Mouse (Mus musculus) limb, embryonic 12.5 days (tissue): Measurements from ENCODE around the gene Hmga2. TPM values are rescaled to one million over a fixed set of nuclear protein-coding genes. Genes with fewer than 3 reads are reported as not detected.
"Not testable (repeated sequence)": the region's sequence is repeated elsewhere in the genome, so short reads cannot be mapped to it uniquely, and the experiment has no call there.

Experiments used
- ATAC-seq: fragments of 200-750 bp; cut with Nextera tagmentation; 2 replicates; pipeline ENCODE4 v1.8.0; 2017; ENCODE audit warnings: low read depth, moderate TSS enrichment; ENCODE audit not compliant: insufficient number of reproducible peaks, insufficient read depth, low FRiP score, low TSS enrichment
- H3K27ac ChIP-seq: fragments of 300-500 bp; sonication (generic); 2 replicates; pipeline ENCODE4 v1.5.1; 2016; ENCODE audit warnings: mild to moderate bottlenecking, moderate library complexity
- H3K27me3 ChIP-seq: fragments of 300-500 bp; sonication (generic); 2 replicates; pipeline ENCODE4 v1.6.1; 2016; ENCODE audit warnings: mild to moderate bottlenecking, moderate library complexity
- H3K36me3 ChIP-seq: fragments of 300-500 bp; sonication (generic); 2 replicates; pipeline ENCODE4 v1.6.1; 2016; ENCODE audit warnings: mild to moderate bottlenecking, moderate library complexity
- H3K4me1 ChIP-seq: fragments of 300-500 bp; sonication (generic); replicated peaks from 2 replicates; pipeline ENCODE4 v1.6.1; 2016
- H3K4me2 ChIP-seq: fragments of 300-500 bp; sonication (generic); 2 replicates; pipeline ENCODE4 v1.6.1; 2016; ENCODE audit warnings: mild to moderate bottlenecking, moderate library complexity
- H3K4me3 ChIP-seq: fragments of 300-500 bp; sonication (generic); replicated peaks from 2 replicates; pipeline ENCODE4 v1.5.1; 2016; ENCODE audit warnings: mild to moderate bottlenecking
- H3K9ac ChIP-seq: fragments of 300-500 bp; sonication (generic); replicated peaks from 2 replicates; pipeline ENCODE4 v1.6.1; 2016; ENCODE audit warnings: mild to moderate bottlenecking, moderate library complexity
- H3K9me3 ChIP-seq: fragments of 300-500 bp; sonication (generic); 2 replicates; pipeline ENCODE4 v1.6.1; 2016; ENCODE audit warnings: mild to moderate bottlenecking, moderate library complexity
- WGBS: fragments of 180-500 bp; shearing (Covaris S2); methylation state at CpG from one replicate; pipeline ENCODE4 v1.1.7; 2016; 5-methylcytosine and 5-hydroxymethylcytosine counted together
- polyA plus RNA-seq: library from polyadenylated mRNA; unstranded; fragments of >200 nt; fragmentation: Nextera tagmentation; extraction: Ambion mirVana; gene quantifications from 2 replicates; pipeline ENCODE4 v1.2.1, GENCODE M21; 2016

Hmga2 gene
- polyA plus RNA-seq, 1 experiment from 2014 or later: 132 TPM

DNA sequence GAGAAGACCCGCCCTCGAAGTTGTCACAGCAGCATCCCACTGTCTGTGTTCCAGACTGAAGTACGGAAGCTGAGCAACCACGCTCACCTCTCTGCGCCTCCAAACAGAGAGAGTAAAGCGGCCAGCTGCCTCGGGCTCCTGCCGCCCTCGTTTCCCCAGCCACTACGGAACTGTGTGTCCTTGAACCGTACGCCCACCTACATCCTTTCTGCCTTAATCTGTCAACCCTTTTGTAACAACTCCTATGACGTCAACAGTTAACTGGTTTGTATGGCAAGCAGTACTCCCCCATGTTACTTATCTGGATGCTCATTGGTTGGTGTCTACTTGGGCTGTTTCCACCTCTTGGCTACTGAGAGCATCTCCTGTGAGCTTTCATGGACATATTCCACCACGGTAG is 100.8 kb downstream of the Hmga2 start:
- 0 out of 2 replicates have a peak, but pooled peaks cover 3% of the 10 kb centered on the region for H3K27me3 ChIP-seq
- WGBS: 81% methylated on average over 14 of the region's 14 CpGs
- peaks cover 54% of the 10 kb centered on the region for H3K4me1 ChIP-seq
- no peak overlapping the region for H3K27ac ChIP-seq
- no peak overlapping the region for H3K4me2 ChIP-seq
- no peak for ATAC-seq
- no peak overlapping the region for H3K4me3 ChIP-seq
- no peaks in the 10 kb centered on the region for H3K9me3 ChIP-seq
- peaks cover 26% of the 10 kb centered on the region for H3K36me3 ChIP-seq
- no peak overlapping the region for H3K9ac ChIP-seq

DNA sequence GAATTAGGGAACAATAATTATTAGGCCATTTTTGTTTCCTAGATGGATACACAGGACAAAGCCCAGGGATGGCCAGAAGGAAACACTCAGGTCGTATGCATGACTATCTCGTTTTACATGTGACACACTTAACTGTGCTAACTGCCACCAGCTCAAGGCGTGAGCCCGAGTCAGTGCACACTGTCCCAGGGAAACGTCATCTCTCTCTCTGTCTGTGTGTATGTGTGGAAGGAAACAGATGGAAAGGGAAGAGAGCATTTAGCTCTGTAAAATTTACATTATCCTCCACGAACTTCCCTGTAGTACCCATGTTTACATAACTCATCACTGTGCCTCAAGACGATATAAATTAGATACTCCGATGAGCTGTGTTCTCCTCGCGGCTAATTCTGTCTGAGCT is 105.1 kb downstream of the Hmga2 start:
- H3K27ac ChIP-seq: no peak overlapping the region
- peaks cover 63% of the 10 kb centered on the region for H3K4me1 ChIP-seq
- peaks cover 17% of the 10 kb centered on the region for H3K36me3 ChIP-seq
- no peaks in the 10 kb centered on the region for H3K9me3 ChIP-seq
- ATAC-seq: no peak
- no peak overlapping the region for H3K4me3 ChIP-seq
- no peak overlapping the region for H3K4me2 ChIP-seq
- no peak overlapping the region for H3K9ac ChIP-seq
- H3K27me3 ChIP-seq: no peaks in the 10 kb centered on the region
- WGBS: 65% methylated on average over 10 of the region's 10 CpGs

DNA sequence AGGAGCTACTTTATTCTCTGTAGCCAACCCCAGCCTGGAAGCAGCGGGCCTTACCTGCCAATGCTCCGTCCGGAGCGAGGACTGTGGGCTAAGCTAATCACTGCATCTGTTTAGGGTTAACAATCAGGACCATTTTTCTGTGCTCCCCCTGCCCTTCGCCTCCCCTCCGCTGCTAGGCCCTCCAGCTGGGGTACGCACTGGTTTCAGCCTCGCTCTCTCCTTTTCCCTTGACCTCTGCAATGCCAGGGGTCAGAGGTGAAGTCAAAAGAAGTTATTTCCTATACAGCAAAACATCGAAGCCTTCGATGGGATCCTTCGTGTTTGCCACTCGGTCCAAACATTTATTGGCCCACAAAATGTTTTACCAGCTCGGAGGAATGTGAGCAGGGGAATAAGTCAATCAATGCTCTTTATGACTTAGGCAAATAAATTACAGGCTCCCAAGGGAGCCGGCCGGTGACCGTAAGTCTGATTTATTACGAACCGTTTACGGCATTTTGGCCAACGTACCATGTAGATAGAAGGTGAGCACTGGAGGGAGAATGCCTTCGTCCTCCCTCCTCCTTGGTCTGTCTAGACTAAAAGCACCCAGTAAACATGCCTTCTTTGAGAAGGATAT is 107.0 kb downstream of the Hmga2 start:
- Histone ChIP-seq H3K27ac (peak overlapping the region; percentile 59; the same call in 1 of the 2 replicates), H3K9me3 (no peaks in the 10 kb centered on the region), H3K36me3 (peaks cover 15% of the 10 kb centered on the region; the same call in 1 of the 2 replicates), H3K4me2 (peak overlapping the region; percentile 42), H3K27me3 (no peaks in the 10 kb centered on the region), H3K4me3 (no peak overlapping the region), H3K9ac (no peak overlapping the region), H3K4me1 (peaks cover 70% of the 10 kb centered on the region)
- 13% methylated on average over 21 of the region's 21 CpGs for WGBS
- ATAC-seq: no peak

DNA sequence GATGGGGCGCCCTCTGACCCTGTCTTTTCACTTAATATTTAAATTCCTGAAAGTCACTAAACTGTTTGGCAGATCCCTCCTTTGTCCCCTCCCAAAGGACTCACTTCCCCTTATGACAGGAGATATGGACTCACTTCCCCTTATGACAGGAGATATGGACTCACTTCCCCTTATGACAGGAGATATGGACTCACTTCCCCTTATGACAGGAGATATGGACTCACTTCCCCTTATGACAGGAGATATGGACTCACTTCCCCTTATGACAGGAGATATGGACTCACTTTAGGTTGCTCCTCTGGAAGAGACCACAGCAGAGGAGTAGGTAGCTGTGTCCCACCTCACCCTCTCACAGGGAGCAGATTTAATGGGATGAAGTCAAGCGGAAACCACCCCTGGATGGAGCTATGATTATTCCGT is 110.1 kb downstream of the Hmga2 start:
- ATAC-seq, H3K9me3 ChIP-seq, H3K4me3 ChIP-seq, H3K27me3 ChIP-seq, H3K9ac ChIP-seq: not testable (repeated sequence)
- Histone ChIP-seq H3K36me3 (peaks cover 24% of the 10 kb centered on the region), H3K4me1 (peaks cover 71% of the 10 kb centered on the region), H3K4me2 (peak overlapping the region; percentile 32), H3K27ac (peak overlapping the region; percentile 81; the same call in 1 of the 2 replicates)
- WGBS: 80% methylated on average over 3 of the region's 3 CpGs

DNA sequence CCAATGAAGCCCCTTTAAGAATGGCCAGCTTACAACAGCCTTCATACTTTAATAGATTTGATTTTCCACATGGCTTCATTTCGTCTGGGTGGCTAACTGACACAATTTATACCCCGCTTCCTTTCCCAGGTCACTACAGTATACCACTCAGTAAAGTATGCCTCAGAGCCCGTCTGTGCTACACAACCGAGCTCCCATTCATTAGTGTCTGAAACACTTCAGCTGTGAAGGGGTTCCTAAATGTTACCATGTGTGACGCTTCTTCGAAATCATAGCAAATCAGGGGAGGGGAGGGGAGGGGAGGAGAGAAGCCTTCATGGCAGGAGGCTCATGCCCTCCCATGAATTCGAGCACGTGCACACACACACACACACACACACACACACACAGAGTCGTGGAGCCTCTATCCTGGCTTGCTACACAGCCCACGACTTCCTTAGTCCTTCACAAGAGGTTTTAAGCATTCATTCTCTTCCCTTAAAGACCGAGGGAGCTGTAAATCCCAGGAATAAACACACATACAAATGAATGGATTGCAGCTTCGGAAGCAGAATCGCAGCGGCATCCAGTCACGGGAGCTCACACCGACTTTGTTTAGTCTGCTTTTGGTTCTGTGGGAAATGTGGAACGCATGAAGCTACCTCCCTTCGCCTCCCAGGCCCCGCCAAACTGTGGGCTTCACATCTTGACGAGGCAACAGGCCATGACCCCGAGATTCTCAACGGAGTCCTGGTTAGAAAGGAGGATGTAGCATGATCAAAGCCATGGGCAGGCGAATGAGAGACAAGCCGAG is 110.7 kb downstream of the Hmga2 start:
- Histone ChIP-seq H3K36me3 (peaks cover 29% of the 10 kb centered on the region), H3K4me3 (no peak overlapping the region), H3K4me2 (peak overlapping the region; percentile 32), H3K4me1 (peaks cover 67% of the 10 kb centered on the region), H3K27ac (peak overlapping the region; percentile 81), H3K9ac (no peak overlapping the region), H3K9me3 (no peaks in the 10 kb centered on the region), H3K27me3 (no peaks in the 10 kb centered on the region)
- peak; percentile 75; the same call in 1 of the 2 replicates for ATAC-seq
- WGBS: 22% methylated on average over 24 of the region's 24 CpGs

DNA sequence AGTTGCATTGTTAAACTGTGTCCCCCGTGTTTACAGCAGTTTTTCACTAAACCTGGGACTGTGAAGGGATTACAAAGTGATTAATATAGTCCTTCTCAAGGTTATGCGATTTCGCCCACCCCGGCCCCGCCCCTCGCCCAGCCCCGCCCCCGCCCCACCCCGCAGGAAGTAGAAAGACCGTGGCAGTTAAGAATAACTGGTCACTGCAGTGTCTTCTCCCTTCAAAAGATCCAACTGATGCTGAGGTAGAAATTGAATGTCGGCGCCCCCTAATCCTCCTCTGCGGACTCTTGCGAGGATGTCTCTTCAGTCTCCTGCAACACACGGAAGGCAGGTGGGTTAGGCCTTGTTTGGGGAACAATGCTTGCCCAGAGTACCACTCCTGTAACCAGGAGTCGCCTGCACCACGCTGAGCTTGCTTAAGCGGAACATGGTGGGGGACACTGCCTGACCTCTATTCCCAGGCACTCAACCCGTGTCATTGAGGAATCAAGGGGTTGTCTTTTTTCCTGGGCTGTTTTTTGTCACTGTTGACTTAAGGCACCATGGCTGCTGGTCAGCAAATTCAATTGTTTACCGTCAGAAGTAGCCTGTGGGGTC is 112.2 kb downstream of the Hmga2 start:
- Histone ChIP-seq H3K27me3 (no peaks in the 10 kb centered on the region), H3K27ac (peak overlapping the region; percentile 81), H3K4me3 (no peak overlapping the region), H3K9me3 (no peaks in the 10 kb centered on the region), H3K36me3 (peaks cover 34% of the 10 kb centered on the region), H3K4me2 (peak overlapping the region; percentile 32; the same call in 1 of the 2 replicates), H3K4me1 (peaks cover 52% of the 10 kb centered on the region), H3K9ac (no peak overlapping the region)
- WGBS: 70% methylated on average over 20 of the region's 20 CpGs
- no peak for ATAC-seq

DNA sequence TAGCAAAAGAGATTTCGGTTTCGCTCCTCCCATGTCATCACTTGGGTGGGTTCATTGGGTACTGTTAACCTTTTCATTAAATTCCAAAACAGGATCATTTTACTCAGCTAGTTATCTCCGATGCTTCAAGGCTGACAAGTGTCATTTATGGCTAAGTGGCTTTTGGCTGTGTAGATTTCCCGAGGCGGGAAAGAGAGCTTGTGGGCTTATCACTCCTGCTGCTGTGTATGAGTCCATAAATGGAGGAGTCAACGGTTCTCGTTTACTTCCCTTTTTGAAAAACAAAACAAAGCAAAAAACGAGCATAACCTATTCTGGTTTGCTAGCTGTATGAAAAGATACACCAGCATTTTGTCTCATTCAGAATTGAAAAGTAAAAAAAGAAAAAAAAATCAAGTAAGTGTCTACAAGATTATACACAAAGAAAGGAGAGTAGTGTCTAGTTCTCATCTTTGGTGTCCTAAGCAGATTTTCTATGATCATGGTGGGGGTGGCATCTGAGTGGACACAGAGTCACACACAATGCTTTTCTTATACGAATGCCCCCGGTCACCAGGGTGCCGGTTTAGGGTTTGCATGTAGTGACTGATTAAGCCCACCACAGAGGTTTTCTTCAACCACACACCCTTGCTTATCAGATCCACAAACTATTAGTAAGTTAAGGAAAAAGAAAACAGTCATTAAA is 112.8 kb downstream of the Hmga2 start:
- H3K4me1 ChIP-seq: peaks cover 46% of the 10 kb centered on the region
- H3K4me3 ChIP-seq, H3K4me2 ChIP-seq, H3K9ac ChIP-seq, H3K27ac ChIP-seq, H3K9me3 ChIP-seq, ATAC-seq, H3K27me3 ChIP-seq: not testable (repeated sequence)
- 87% methylated on average over 11 of the region's 11 CpGs for WGBS
- H3K36me3 ChIP-seq: peaks cover 30% of the 10 kb centered on the region

DNA sequence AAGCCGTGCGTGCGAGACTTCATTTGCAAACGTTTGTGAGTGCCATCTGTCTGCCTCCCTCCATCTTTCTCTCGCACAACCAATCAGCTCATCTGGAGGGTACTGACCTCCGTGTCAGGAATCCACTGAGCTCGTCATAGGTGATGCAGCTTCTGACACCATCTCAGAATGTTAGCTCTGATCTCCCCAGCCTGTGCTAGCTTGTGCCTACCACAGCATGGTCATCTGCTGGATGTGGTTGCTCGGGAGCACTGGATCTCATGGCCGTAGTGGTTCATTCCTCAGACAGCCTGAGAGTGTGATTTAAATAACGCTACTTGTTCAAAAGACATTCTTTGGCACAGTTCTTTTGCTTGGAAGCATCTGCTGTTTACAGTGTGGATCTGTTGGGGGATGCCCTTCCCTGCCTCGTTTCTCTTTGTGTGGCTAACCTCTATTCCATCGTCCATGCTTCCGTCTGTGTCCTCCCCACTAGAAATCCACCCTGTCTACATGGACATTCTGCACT is 121.7 kb downstream of the Hmga2 start:
- Histone ChIP-seq H3K27me3 (peaks cover 7% of the 10 kb centered on the region; the same call in 1 of the 2 replicates), H3K4me2 (no peak overlapping the region)
- no peak for ATAC-seq

DNA sequence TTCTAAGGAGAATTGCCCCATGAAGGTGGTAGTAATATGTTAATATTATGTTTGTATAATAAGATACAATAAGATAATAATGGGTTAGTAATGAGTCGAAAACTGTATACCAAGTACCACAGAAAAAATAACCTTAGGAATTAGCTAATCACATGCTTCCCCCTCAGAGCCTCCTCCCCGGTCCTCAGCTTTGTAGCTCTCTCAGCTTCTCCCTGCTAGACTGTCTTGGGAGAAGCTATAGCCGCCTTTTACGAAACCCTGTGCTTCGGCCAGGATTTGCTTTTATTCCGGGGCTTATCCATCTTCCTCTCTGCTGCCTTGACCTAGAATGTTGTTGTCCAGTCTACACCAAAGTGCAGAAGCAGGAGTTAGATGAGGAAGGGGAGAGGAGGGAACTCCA is 130.9 kb downstream of the Hmga2 start:
- no peak overlapping the region for H3K4me2 ChIP-seq
- no peak for ATAC-seq
- no peaks in the 10 kb centered on the region for H3K9me3 ChIP-seq
- 93% methylated on average over 6 of the region's 6 CpGs for WGBS
- H3K27ac ChIP-seq: no peak overlapping the region
- peaks cover 7% of the 10 kb centered on the region; the same call in 1 of the 2 replicates for H3K27me3 ChIP-seq
- no peak overlapping the region for H3K4me3 ChIP-seq
- H3K4me1 ChIP-seq: no peaks in the 10 kb centered on the region
- no peaks in the 10 kb centered on the region for H3K36me3 ChIP-seq
- no peak overlapping the region for H3K9ac ChIP-seq

More for the DNA sequence above, 121.7 kb downstream of the Hmga2 start:
- Histone ChIP-seq H3K9me3 (no peaks in the 10 kb centered on the region), H3K27ac (no peak overlapping the region), H3K4me1 (0 out of 2 replicates have a peak, but pooled peaks cover 3% of the 10 kb centered on the region), H3K9ac (0 out of 2 replicates have a peak overlapping the region, but pooled peaks have one; percentile 8), H3K4me3 (no peak overlapping the region), H3K36me3 (no peaks in the 10 kb centered on the region)
- WGBS: 73% methylated on average over 13 of the region's 13 CpGs

DNA sequence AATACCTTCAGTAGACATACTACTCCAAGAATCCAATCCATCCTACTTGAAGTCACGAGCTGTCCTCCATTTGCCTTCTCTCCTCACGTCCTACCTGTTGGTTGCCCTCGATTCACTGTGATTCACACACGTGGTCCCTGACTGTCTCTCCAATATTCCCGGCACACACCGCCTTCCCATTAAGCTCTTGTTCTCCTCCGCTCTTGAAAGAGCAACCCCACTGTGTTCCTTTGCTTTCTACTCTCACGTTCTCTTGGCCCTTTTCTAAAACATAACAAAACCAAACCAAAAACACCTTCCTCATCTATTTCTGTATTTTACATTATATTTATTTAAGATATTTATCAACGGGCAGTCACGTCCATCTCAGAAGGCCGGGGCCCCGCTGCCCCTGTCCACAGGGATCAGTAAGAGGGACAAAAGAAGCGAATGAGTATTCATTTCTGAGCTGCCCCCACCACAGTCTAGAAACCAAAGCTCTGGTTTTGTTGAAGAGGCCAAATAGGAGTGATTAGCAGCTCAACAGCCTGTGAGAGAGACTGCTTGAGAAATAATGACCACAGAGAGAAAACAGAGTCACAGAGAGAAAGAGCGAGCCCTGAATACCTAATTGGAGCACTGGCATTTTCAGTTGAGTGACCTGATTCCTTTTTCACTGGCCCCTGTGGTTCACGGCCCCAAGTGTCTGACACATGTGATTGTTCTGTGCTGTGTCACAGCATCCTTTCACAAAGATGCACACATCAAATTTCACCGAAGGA is 131.5 kb downstream of the Hmga2 start:
- Histone ChIP-seq H3K36me3 (no peaks in the 10 kb centered on the region), H3K27ac (no peak overlapping the region), H3K9me3 (no peaks in the 10 kb centered on the region), H3K9ac (no peak overlapping the region), H3K27me3 (0 out of 2 replicates have a peak, but pooled peaks cover 4% of the 10 kb centered on the region), H3K4me1 (peaks cover under 1% of the 10 kb centered on the region; the same call in 1 of the 2 replicates), H3K4me3 (no peak overlapping the region), H3K4me2 (no peak overlapping the region)
- WGBS: 90% methylated on average over 16 of the region's 16 CpGs
- ATAC-seq: no peak
